Mouse (Mus musculus): ENCODE measurements around the gene Lrrc8c.

DNA sequence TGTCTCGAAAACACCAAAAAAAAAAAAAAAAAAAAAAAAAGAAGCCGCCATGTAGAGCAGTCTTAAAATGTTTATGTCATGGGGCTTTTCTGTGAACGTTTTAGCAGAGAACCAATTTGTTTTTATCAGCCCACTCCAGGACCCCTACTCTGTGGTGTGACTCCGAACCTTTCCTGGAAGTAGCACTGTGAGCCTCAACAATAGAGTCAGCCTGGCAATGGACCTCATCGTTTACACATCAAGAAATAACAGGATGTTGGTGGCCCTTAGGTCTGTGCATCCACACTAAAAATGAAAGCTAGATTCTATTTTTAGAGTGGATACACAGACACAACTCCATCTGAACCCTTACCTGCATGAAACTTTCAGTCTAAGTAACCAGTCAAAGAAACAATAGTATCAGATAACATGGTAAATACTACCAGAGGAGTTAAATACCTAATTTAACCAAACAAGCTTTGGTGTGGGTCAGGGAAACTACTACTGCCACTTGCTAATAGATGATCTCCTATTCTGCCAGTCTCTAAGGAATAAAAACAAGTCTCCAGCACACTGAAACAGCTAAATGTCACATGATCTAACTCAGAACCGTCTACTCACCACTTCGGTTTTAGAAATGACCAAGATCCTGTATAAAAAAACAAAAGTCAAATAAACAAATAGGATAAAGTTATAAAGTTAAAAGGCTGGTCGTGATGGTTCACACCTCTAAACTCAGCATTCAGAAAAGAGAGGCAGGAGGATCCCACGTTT is 95.7 kb downstream of the Lrrc8c start:
- TF ChIP-seq CTCF (IDR thresholded peaks at IDR 0.05), result no peak
- peak; percentile 51 for TF ChIP-seq EP300 (IDR thresholded peaks at IDR 0.05)
